Mouse (Mus musculus) hindbrain, postnatal 0 days (tissue): ENCODE measurements around the gene Dclk3. TPM values are rescaled to one million over a fixed set of nuclear protein-coding genes. Genes with fewer than 3 reads are reported as not detected.
A peak's percentile ranks its signal among the peaks of the same experiment; 100 is the strongest.

Experiments used
- ATAC-seq: fragments of 200-750 bp; cut with Nextera tagmentation; 2 replicates; pipeline ENCODE4 v1.8.0; 2017; ENCODE audit warnings: mild to moderate bottlenecking, moderate TSS enrichment, moderate library complexity
- DNase-seq: peaks from one replicate; pipeline ENCODE4 v3.0.0-alpha.2; 2015; ENCODE audit warnings: low spot score
- H3K27ac ChIP-seq: fragments of 300-500 bp; sonication (generic); 2 replicates; pipeline ENCODE4 v1.5.1; 2014; ENCODE audit warnings: mild to moderate bottlenecking
- H3K27me3 ChIP-seq: fragments of 300-500 bp; sonication (generic); 2 replicates; pipeline ENCODE4 v1.6.1; 2014; ENCODE audit warnings: low read length, mixed read lengths; ENCODE audit not compliant: insufficient read depth
- H3K36me3 ChIP-seq: fragments of 300-500 bp; sonication (generic); 2 replicates; pipeline ENCODE4 v1.6.1; 2014; ENCODE audit warnings: low read length, mixed read lengths; ENCODE audit not compliant: insufficient read depth
- H3K4me1 ChIP-seq: fragments of 300-500 bp; sonication (generic); 2 replicates; pipeline ENCODE4 v1.6.1; 2014; ENCODE audit warnings: antibody characterized with exemption, low read length, mixed read lengths; ENCODE audit not compliant: insufficient read depth
- H3K4me2 ChIP-seq: fragments of 300-500 bp; sonication (generic); 2 replicates; pipeline ENCODE4 v1.6.1; 2014; ENCODE audit warnings: low read depth, mild to moderate bottlenecking, low read length, moderate library complexity, mixed read lengths
- H3K4me3 ChIP-seq: fragments of 300-500 bp; sonication (generic); 2 replicates; pipeline ENCODE4 v1.5.1; 2014; ENCODE audit warnings: low read length
- H3K9ac ChIP-seq: fragments of 300-500 bp; sonication (generic); replicated peaks from 2 replicates; pipeline ENCODE4 v1.6.1; 2014; ENCODE audit warnings: mild to moderate bottlenecking, low read length, moderate library complexity, mixed read lengths
- H3K9me3 ChIP-seq: fragments of 300-500 bp; sonication (generic); 2 replicates; pipeline ENCODE4 v1.6.1; 2016; ENCODE audit warnings: low read length, mixed read lengths
- CTCF ChIP-seq: IDR thresholded peaks from 2 replicates; pipeline ENCODE4 v1.5.1; 2016; ENCODE audit warnings: antibody characterized with exemption, control low read depth, low read depth
- WGBS: fragments of 180-500 bp; shearing (Covaris S2); extraction: QIAGEN DNeasy Blood & Tissue Kit; methylation state at CpG from one replicate; pipeline ENCODE4 v1.1.7; 2014; 5-methylcytosine and 5-hydroxymethylcytosine counted together
- polyA plus RNA-seq: library from polyadenylated mRNA; unstranded; fragments of >200 nt; fragmentation: Nextera tagmentation; extraction: Ambion mirVana; gene quantifications from 2 replicates; pipeline ENCODE4 v1.2.1, GENCODE M21; 2015
- total RNA-seq: library from RNA; depleted of rRNA; stranded (reverse); fragments of >200 nt; gene quantifications from 2 replicates; pipeline ENCODE4 v1.2.3, GENCODE M21; 2014

The Dclk3 gene
- total and polyA plus RNA-seq, 2 experiments from 2014 or later: 8.8 to 13.1 TPM

- WGBS: 61% methylated on average over 7 of the region's 7 CpGs
- ATAC-seq (peak; percentile 44), DNase-seq (peak; percentile 78)
- Histone ChIP-seq H3K4me1 (no peaks in the 10 kb centered on the region), H3K27me3 (no peaks in the 10 kb centered on the region), H3K27ac (no peak overlapping the region), H3K4me2 (no peak overlapping the region), H3K36me3 (no peaks in the 10 kb centered on the region), H3K9me3 (no peaks in the 10 kb centered on the region), H3K4me3 (no peak overlapping the region), H3K9ac (no peak overlapping the region)
- TF ChIP-seq CTCF: peak; percentile 88
Measured at GRCm38 (mm10) chr9:111478853-111479490, 40.1 kb downstream of the Dclk3 start.

GRCm38 (mm10) chr9:111481011-111481410, 42.1 kb downstream of the Dclk3 start:
- 85% methylated on average over 3 of the region's 3 CpGs for WGBS
- Histone ChIP-seq H3K9ac (no peak overlapping the region), H3K9me3 (no peaks in the 10 kb centered on the region), H3K4me1 (no peaks in the 10 kb centered on the region), H3K4me3 (no peak overlapping the region), H3K36me3 (no peaks in the 10 kb centered on the region), H3K27ac (no peak overlapping the region), H3K4me2 (no peak overlapping the region), H3K27me3 (no peaks in the 10 kb centered on the region)
- DNase-seq (no peak), ATAC-seq (no peak)
- TF ChIP-seq CTCF: no peak

GRCm38 (mm10) chr9:111486645-111487477, 48.0 kb downstream of the Dclk3 start:
- ATAC-seq: no peak
- 43% methylated on average over 10 of the region's 10 CpGs for WGBS

GRCm38 (mm10) chr9:111490583-111490982, 51.7 kb downstream of the Dclk3 start:
- Histone ChIP-seq H3K9ac (no peak overlapping the region), H3K4me3 (no peak overlapping the region), H3K4me1 (no peaks in the 10 kb centered on the region), H3K27me3 (0 out of 2 replicates have a peak, but pooled peaks cover 4% of the 10 kb centered on the region), H3K9me3 (no peaks in the 10 kb centered on the region), H3K27ac (no peak overlapping the region), H3K36me3 (no peaks in the 10 kb centered on the region), H3K4me2 (no peak overlapping the region)
- 40% methylated on average over 8 of the region's 8 CpGs for WGBS
- ATAC-seq: no peak
- no peak for TF ChIP-seq CTCF
- no peak for DNase-seq

More at GRCm38 (mm10) chr9:111486645-111487477, 48.0 kb downstream of the Dclk3 start:
- H3K9me3 ChIP-seq: no peaks in the 10 kb centered on the region
- no peaks in the 10 kb centered on the region for H3K36me3 ChIP-seq
- no peak overlapping the region for H3K4me3 ChIP-seq
- no peak overlapping the region for H3K27ac ChIP-seq
- H3K4me2 ChIP-seq: no peak overlapping the region
- no peaks in the 10 kb centered on the region for H3K4me1 ChIP-seq
- TF ChIP-seq CTCF: no peak
- no peak for DNase-seq
- no peaks in the 10 kb centered on the region for H3K27me3 ChIP-seq
- no peak overlapping the region for H3K9ac ChIP-seq

- TF ChIP-seq CTCF: no peak
- 56% methylated on average over 4 of the region's 4 CpGs for WGBS
- Histone ChIP-seq H3K27me3 (0 out of 2 replicates have a peak, but pooled peaks cover 4% of the 10 kb centered on the region), H3K4me2 (no peak overlapping the region), H3K4me3 (no peak overlapping the region), H3K36me3 (no peaks in the 10 kb centered on the region), H3K9ac (no peak overlapping the region), H3K9me3 (no peaks in the 10 kb centered on the region), H3K27ac (no peak overlapping the region), H3K4me1 (no peaks in the 10 kb centered on the region)
- DNase-seq (peak; percentile 23), ATAC-seq (no peak)
Measured at GRCm38 (mm10) chr9:111491280-111491679, 52.4 kb downstream of the Dclk3 start.

GRCm38 (mm10) chr9:111493490-111493889, 54.6 kb downstream of the Dclk3 start:
- no peak overlapping the region for H3K4me2 ChIP-seq
- H3K4me1 ChIP-seq: no peaks in the 10 kb centered on the region
- no peak for DNase-seq
- H3K36me3 ChIP-seq: no peaks in the 10 kb centered on the region
- no peak for ATAC-seq
- no peak for TF ChIP-seq CTCF
- no peak overlapping the region for H3K27ac ChIP-seq
- no peaks in the 10 kb centered on the region for H3K9me3 ChIP-seq
- 63% methylated on average over 5 of the region's 5 CpGs for WGBS
- H3K4me3 ChIP-seq: no peak overlapping the region
- H3K27me3 ChIP-seq: 0 out of 2 replicates have a peak, but pooled peaks cover 4% of the 10 kb centered on the region
- H3K9ac ChIP-seq: no peak overlapping the region

- H3K27ac ChIP-seq: no peak overlapping the region
- 0% methylated on average over 5 of the region's 5 CpGs for WGBS
- no peaks in the 10 kb centered on the region for H3K36me3 ChIP-seq
- H3K9me3 ChIP-seq: no peaks in the 10 kb centered on the region
- H3K4me2 ChIP-seq: no peak overlapping the region
- DNase-seq: peak; percentile 95
- 0 out of 2 replicates have a peak, but pooled peaks cover 4% of the 10 kb centered on the region for H3K27me3 ChIP-seq
- H3K4me1 ChIP-seq: no peaks in the 10 kb centered on the region
- no peak overlapping the region for H3K4me3 ChIP-seq
- TF ChIP-seq CTCF: peak; percentile 93
- no peak overlapping the region for H3K9ac ChIP-seq
- peak; percentile 68; the same call in 1 of the 2 replicates for ATAC-seq
Measured at GRCm38 (mm10) chr9:111495561-111495960, 56.7 kb downstream of the Dclk3 start.
